Mouse (Mus musculus) embryo, embryonic 11 days (tissue): ENCODE measurements around the gene Hhex.

Experiments used
- DNase-seq: peaks from one replicate; pipeline ENCODE4 v3.0.0-alpha.2; 2015

The Hhex gene

DNA sequence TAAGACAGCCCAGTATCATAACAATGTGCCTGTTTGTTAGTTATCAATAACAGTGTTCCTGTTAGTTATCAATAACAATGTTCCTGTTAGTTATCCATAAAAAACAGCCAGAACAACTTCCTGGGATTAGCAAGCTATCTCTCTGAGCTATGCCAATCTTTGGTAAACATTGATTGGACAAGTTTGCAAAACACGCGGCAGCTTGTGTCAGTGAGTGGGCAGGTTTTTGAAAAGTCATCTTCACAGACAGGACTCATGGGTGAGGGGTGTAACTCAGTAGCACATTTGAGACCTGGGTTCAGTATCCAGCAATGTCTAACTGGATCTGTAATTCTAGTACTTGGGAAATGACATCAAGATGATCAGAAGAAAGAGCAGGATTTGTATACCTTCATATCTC, 20.9 kb downstream of the Hhex start:
- DNase-seq, result no peak

DNA sequence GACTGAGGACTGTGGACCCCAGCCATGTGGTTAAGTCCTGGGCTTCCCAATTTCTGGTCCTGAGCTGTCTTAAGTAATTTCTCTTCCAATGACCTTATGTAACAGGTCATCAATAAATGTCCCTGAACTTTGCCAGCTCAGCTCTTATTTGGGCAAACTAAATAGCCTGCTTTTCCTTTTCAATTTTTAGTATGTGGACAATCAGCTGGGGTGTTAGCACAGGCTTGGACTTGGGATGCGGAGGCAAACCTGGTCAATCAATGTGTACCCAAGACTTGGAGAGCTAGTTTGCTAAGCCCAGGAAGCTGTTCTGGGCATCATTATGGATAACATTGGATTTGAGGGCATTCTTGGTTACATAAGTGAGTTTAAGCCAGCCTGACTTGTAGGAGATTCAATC, 21.4 kb downstream of the Hhex start:
- no peak for DNase-seq

GRCm38 (mm10) chr19:37458013-37458412, 23.4 kb downstream of the Hhex start:
- no peak for DNase-seq

DNA sequence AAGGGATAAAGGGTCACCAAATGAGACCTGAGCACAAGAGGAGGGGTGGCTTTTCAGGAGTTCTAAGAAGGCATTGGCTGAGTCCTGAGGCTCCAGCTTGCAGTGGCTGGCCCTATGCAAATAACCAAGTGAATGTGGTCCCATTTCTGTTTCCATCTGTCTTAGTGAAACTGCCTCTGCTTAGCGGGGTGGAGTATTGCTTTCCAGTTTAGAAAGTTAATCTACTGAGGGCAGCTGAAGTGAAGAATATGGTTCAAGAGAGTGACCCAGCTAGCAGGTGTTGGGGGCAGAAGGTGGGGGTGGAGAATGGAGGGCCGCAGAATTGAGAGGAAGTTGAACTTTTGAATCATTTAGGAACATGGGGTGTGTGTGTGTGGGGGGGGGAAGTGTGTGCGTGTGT, 31.8 kb downstream of the Hhex start:
- no peak for DNase-seq

- no peak for DNase-seq
Measured at GRCm38 (mm10) chr19:37466978-37467377, 32.4 kb downstream of the Hhex start.

DNA sequence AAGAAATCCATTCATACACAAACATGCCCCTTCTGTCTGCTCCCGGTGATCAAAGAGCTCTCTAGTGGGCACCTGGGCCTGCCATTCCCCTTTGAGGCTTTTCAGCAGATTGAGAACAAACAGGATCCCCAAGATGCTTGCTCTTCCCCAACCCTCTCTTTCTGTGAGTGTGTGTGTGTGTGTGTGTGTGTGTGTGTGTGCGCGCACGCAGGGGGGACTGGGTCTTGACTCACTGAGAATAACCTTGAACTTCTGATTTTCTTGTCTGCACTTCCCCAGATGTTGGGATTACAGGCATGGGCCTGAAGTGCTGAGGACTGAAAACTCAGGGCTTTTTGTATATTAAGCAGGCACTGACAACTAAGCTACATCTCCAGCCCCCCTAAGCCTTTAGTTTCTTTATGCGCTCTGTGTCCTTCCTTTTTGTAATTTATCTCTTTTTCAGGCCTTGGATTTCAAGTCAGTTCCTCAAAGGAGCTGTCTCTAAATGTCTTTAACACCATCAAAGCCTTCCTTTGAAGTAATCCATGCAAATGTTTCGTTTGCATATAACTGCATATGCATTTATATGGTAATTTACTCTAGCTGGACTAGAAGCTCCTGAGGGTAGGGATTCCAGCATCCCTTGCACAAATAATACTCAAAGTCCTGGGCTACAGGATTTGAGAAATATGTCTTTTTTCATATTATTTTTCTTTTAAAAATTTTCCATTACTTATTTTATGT, 34.4 kb downstream of the Hhex start:
- DNase-seq, result no peak

- no peak for DNase-seq
Measured at GRCm38 (mm10) chr19:37471680-37472079, 37.1 kb downstream of the Hhex start.

DNA sequence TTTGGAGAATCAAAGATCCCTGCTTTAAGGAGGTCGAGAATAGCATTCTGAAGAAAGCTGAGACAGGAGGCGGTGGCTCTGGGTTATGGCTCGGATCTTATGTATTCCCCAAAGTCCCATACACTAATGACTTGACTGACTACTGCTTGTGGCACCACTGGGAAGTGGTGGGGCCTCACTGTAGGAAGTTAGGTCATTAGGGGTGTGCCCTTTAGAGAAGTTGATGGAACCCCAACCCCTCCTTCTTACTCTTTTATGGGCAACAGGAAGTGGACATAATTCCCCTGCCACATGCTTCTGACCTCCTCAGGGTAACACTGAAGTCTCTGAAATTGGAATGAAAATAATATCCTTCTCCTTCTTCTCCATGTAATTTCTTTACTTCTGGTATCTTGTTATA, 38.0 kb downstream of the Hhex start:
- no peak for DNase-seq

- no peak for DNase-seq
Measured at GRCm38 (mm10) chr19:37481704-37482103, 47.1 kb downstream of the Hhex start.

GRCm38 (mm10) chr19:37482556-37483187, 48.1 kb downstream of the Hhex start:
- no peak for DNase-seq

GRCm38 (mm10) chr19:37484787-37485186, 50.2 kb downstream of the Hhex start:
- no peak for DNase-seq

DNA sequence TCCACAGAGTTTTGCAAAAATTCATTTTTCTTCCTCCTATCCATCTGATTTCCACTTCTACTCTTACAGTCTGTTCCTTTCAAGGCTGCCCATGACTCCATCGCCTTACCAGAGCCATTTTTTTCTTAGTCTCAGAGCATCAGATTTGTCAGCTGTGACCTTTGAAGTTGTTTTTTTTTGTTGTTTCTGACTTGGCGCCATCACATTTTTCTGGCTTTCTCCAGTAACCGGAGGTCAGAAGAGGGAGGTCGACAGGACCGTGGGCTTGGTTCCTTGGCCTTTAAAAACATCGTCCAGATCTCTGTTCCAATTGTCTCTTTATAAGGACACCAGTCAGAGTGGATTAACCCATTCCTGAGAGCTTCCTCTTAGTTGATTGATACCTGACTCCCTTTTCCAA, 52.2 kb downstream of the Hhex start:
- no peak for DNase-seq

DNA sequence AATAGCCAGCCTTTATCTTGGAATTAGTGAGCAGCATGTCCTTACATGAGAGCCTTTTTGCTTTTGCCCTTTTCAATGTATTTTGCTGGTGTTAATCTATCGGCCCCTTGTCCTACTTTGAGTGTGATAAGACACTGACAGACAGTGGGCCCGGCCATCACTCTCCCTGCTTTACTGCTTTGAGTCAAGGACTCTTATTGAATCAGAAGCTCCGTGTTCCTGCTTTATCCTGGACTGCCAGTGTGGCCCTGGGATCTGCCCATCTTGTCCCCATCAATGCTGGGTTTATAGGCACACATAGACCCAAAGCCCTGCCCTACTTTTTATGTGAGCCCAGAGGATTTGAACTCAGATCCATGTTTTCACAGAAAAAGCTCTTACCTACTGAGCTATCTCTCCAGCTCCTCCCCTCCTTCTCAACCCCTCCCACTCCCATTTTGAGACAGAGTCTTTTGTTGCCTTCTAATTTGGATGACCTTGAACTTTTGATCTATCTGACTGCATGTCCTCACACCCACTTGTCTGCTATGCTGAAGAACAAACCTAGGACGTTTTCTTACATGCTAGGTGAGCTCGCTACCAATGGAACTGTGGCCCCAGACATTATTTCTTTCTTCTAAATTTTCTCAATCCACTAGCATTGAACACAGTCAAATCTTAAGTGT, 53.3 kb downstream of the Hhex start:
- no peak for DNase-seq

DNA sequence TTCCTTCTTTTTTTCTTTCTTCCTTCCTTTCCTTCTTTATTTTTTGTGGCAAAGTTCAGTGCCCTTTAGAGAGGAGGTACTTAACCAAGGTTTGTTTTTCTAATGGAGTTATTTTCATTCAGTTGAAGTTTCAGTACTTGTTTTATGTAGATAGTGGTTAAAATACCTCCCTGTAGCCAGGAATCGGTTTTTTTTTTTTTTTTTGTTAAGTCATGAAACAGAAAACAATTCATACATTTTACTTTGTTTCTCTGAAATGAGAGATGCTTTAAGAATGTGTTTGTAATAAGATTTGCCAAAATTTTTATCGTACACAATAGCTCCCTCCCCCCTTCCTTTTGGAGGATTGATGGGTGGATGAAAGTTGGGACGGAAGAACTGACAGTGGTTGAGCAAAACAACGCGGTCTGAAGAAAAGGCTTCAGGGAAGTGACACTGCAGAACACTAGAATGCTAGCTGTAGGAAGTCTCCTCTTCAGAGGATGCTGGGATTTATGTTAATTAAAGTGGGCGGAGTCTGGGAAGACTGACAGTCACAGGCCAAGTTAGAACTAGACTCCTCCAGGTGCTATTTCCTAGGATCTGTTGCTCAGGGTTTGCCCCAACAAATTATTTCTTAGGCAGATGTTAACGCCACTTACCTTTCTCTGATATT, 54.1 kb downstream of the Hhex start:
- peak; percentile 22 for DNase-seq
